Mouse (Mus musculus): ENCODE measurements around the gene Proz.

The Proz gene

DNA sequence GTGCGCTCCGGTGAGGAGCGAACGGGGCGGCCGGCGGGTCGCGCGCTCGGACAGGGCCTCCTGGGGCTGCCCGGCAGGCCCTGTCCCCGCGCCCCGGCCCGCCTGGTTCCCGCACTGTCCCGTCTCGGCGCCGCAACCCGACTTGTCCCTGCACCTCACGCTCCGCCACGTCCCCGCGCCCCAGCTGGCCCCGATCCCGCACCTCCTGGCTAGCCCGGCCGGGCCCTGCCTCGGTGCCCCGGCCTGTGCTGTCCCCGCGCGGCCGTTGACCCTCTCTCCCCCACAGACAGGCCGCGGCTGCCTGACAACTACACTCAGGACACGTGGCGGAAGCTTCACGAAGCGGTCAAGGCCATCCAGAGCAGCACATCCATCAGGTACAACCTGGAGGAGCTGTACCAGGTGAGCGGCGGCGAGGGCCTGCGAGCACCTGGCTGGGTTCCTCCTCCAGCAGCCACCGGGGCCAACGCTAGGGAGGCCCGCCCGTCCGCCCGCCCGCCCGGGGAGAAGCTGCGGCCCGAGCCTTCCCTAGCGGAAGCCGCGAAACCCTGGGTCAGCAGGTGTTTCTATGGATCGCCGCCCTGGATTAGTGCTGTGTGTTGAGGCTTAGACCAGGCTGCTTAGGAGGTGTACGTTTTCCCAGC is 45.3 kb downstream of the Proz start:
- peak; percentile 11; the same call in 1 of the 2 replicates for ATAC-seq (ENCODE audit: low TSS enrichment)

DNA sequence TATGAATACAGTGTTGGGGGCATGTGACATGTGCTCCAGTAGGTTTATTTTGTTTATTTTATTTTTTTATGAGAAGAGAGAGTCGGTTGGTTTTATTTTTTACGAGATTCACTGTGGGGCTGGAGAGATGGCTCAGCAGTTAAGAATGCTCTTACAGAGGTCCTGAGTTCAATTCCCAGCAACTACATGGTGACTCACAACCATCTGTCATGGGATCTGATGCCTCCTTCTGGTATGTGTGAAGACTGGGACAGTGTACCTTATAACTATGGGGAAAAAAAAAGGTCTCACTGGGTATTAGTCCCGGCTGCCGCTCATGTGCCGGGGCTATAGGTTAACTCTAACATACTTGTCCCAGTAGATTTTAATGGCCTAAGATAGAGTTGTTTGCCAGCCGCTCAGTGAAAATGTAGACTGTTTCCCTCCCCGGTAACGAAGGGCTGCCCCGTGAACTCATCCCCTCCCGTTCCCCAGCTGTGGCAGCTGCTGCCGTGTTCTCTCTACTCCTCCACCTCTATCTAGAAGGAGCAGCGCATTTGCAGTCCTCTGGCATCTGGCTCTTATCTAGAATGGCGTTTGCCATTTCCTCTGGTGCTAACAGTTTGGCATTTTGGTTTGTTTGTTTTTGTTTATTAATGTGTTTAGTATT is 47.4 kb downstream of the Proz start:
- no peak for ATAC-seq (ENCODE audit: low TSS enrichment)

DNA sequence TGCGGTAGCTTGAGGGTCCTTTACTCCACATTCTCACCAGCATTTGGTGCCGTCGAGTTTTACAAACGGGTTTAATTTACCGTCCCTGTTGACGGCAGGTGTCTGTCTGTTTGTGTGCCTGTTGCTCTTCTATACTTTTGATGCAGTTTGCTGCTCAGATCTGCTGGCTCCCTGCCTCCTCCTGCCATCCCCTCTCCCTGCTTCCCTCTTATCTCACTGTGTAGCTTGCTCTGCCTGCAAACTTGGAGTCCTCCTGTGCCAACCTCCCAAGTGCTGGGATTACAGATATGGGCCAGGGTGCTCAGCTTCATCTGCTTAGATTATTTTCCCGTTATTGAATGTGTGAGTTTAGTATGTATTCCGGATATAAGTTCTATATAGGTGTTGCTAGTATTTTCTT is 48.3 kb downstream of the Proz start:
- no peak for ATAC-seq (ENCODE audit: low TSS enrichment)

DNA sequence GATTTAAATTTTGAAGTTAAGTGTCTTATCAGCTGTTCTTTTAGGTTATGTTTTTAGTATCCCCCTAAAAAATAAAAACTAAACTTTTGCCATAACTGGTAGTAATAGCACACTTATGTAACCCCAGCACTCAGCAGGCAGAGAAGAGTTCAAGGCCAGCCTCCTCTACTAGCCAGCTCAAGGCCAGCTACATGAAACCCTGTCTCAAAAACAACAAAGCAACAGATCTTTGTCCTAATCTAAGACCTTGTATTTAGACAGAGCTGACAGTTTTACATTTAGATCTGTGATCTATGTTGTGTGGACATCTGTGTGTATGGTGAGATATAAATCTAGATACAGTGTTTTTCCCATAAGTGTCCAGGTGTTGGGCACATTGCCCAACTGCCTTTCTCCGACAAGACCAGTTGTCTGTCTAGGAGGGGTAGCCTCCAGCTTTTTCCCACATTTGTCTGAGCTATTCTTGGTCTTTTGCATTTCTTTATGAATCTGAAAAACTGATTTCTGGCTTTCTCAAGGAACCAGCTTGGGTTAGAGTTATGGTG is 48.8 kb downstream of the Proz start:
- ATAC-seq (ENCODE audit: low TSS enrichment) = no peak

DNA sequence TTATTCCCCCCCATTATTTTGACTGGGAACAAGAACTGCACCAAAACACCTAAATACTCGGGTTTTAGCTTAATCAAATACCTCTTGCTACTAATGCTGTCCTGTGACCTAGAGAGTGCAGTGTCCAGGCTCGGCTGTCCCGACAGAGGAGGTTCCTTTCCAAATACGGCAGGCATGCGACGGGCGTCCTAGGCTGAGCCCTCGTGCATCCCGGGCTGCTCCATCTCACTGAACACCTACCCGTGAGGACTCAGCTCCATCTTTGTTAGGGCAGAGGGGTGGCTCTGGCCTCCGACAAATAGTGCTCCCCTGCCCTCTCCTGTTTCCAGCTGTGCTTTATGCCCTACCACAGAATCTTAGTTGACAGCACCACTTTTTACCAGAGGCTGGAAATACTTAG is 51.2 kb downstream of the Proz start:
- no peak for ATAC-seq (ENCODE audit: low TSS enrichment)

DNA sequence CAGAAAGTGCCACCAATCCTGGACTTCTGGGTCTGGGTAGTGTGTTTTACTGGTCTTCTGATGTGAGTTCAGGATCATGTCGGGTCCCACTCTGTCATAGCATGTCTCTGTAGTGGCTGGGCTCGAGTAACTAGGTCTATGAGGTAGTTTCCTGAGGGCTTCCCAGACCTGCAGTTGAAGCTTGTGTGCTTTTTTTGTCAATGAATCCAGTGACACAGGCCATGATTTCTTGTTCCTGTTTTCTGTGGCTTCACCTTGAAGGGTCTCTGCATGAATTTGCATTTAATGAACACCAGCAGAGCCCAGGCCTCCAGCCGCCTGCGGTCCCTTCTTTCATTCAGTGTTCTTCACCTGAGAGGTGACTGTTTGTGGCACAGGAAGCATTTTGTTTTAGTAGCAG is 52.5 kb downstream of the Proz start:
- ATAC-seq (ENCODE audit: low TSS enrichment) = no peak

DNA sequence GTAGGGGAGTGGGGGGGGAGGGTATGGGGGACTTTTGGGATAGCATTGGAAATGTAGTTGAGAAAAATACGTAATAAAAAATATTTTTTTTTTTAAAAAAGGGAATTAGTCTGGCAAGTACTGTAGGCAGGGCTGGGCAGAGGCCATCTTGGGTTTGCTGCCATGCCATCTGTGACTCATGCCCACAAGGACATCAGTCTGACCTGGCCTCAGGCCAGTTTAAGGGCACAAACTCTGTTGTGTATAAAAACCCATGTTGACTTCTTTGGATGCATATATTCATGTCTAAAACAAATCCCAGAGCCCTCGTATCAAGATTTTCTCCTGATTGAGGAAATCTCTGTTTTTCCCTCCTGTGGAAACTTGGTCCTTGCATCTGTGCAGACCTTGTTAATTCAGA is 56.4 kb downstream of the Proz start:
- ATAC-seq (ENCODE audit: low TSS enrichment) = no peak

DNA sequence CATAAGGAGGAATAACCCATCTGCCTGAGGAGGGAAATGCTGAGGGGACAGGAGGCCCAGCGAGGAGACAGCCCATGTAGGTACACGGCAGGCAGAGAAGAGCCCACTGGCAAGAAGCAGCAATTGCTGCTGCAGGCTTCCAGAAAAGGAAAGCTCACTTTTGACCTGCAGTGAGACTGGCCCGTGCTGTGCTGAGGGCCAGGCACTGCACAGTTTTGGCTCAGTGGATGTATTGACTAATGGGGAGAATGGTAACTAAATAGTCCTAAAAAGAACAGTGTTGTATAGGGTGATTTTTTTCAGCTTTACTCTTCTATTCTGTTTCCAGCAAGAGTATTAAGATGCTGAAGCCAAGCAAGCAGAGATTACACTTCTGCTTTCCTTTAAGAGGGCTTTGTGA is 57.8 kb downstream of the Proz start:
- ATAC-seq (ENCODE audit: low TSS enrichment) = no peak

DNA sequence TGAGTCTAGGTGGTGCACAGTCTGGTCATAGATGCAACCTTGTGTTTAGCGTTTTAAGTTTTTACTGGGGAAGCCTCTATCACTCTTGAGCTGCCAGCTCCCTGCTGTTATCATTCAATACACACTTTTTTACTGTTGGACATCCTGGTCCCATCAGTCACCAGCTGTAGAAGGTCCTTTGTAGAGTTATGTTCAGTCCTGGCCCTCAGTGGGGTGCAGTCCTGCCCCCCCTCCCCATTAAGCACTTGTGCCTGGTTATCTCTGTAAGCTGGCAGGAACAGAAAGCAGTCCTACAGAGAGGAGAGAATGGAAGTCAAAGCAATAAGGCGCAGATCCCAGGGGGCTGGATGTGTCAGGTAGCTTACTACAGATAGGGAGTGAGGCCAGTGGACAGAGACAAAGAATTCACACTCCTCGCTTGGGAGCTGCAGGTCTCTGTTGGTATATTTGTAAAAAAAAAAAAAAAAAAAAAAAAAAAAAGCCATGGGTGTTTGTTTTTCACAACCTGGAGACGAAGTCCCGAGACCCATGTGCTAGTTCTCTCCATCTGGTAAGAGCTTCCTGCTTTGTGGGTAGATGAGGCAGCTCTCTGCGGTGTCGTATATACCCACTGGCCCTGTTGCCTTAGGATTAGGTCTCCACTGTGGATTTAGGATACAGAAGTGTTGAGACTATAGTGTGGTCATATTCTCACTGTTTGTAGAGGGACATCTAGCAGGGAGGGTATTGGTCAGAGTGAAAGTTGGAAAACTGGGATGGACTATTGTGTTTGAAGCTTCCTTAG is 60.4 kb downstream of the Proz start:
- ATAC-seq (ENCODE audit: low TSS enrichment) = no peak

DNA sequence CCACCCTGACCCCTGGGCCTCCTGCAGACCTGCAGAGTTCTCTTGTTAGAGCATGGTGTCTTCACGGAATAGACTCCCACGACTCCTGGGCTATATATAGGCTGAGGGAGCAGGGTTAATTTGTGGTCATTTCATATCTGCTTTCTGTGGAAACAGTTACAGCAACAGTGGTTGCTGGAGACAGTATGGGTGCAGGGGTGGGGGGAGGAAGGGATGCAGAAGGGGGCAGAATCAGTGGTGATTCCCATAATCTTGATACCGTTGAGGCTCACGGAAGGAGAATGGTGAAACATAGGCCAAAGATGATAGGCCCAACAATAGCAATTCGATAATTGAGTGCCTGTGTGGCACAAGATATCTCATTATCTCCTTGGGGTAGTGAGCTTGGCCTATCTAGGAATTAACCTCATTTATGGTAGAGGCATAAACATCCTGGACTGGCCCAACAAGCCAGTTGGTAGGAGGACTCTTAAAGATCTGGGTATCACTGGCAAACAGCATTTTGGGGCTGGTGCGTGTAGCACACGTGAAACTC is 62.2 kb downstream of the Proz start:
- ATAC-seq (ENCODE audit: low TSS enrichment) = no peak

DNA sequence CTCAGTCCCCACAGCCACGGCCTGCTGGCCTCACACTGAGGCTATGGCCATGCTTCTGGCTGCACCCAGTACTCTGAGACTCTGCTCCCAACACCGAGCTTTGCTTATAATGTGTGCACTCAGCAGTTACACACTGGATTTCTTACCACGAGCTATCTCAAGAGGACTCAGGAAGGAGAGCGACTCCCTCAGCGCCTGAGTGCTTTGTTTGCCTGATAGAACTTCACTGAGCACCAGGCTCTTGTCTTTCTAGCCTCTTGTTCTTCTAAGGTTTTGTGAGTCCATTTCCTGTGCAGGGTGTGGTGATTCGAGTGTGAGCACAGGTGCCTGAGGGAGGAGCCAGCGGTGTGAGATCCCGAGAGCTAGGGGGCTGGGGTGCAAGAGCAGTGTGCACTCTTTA is 64.2 kb downstream of the Proz start:
- ATAC-seq (ENCODE audit: low TSS enrichment) = no peak

All from frontal cortex, adult (tissue).